Mouse (Mus musculus) embryonic fibroblast, embryonic 13.5 days (primary cell): Measurements from ENCODE around the gene Rnf208.

Source experiments
- CTCF ChIP-seq: IDR thresholded peaks from 2 replicates; pipeline ENCODE4 v1.5.1; 2011; ENCODE audit warnings: mild to moderate bottlenecking, control low read depth, low read length, moderate library complexity, borderline replicate concordance; ENCODE audit not compliant: insufficient read depth
- POLR2A ChIP-seq: IDR thresholded peaks from 2 replicates; pipeline ENCODE4 v1.6.1; 2011; ENCODE audit warnings: low read depth, mild to moderate bottlenecking, control low read depth, low read length, moderate library complexity

GRCm38 (mm10) chr2:25203631-25204214, 38.3 kb upstream of the Rnf208 start:
- TF ChIP-seq CTCF (no peak), POLR2A (no peak)
